Mouse (Mus musculus): ENCODE measurements around the gene Atxn7l3. TPM values are rescaled to one million over a fixed set of nuclear protein-coding genes. Genes with fewer than 3 reads are reported as not detected.

The Atxn7l3 gene
- total RNA-seq, 1 experiment from 2014 or later: 24.4 TPM

DNA sequence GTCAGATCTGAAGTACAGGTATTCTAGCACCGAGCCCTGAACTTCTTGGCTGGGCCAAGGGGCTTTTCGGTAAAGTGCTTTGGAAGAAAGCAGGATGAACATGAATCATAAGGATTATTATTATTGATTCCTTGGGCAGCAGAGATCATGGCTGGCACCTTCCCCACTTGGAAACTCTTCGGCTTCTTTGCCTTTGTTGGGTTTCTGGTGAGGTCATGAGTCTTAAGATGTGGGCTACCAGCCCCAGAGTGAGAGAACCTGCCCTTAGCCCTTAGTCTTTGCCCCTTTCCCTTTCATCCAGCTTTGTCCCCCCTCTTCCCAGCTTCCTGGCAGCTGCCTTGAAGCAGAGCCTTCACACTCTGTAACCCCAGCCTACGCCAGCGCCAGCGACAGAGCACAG is 25.5 kb upstream of the Atxn7l3 start:
- ATAC-seq (replicated peaks in 1 of 2; ENCODE audit: insufficient read depth in 1 of 2, low FRiP score in 2 of 2, low TSS enrichment in 1 of 2, low read depth in 1 of 2, poor library complexity in 2 of 2, severe bottlenecking in 2 of 2): no peak

DNA sequence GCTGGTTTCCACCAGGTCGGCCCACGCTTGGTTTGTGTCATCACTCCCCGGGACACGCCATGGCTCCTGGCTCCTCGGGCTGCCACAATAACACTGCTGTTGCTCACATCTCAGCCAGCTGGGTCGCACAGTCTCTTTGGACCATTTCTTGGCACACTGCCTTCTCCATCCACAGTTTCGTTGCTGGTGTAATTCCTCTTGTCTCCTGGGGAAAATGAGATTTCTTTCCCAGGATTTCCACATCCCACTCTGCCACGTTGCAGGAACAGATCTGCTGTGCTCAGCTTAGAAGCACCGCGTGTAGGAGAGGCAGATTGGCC is 24.2 kb upstream of the Atxn7l3 start:
- no peak for ATAC-seq (replicated peaks in 1 of 2; ENCODE audit: insufficient read depth in 1 of 2, low FRiP score in 2 of 2, low TSS enrichment in 1 of 2, low read depth in 1 of 2, poor library complexity in 2 of 2, severe bottlenecking in 2 of 2)

DNA sequence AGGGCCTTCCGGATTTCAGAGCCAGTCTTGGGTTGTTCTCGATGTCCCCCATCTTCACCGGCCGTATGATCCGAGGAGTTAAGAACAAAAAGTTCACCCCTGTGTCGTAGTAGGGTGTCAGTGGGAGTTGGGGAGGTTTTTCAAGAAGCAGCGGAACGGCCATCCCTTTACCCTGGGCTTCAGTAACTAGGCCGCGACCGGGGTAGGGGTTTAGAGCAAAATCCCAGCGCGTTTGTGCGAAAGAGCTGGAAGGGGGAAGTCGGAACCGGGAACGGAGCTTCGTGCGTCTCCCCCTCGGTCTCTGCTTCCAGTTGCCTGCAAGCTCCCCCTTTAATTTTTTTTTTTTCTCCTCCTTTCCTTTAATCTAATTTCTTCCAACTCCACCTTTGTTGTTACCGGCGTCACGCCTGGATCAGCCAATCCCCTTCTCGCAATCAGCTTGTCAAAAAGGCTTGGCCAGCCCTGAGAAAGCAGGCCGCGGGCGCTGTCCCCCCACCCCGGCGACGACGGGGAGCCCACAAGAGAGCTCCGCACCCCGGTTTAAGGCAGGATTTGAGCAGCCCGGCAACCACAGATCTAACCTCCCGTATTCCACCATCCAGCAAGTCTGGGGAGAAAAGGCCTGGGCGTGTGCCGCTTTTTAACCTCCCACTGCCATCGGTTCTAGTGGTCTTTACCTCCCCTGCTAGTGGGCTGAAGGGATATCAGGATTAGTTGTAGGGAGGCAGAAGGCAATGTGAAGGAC is 23.7 kb upstream of the Atxn7l3 start:
- peak; percentile 19 to 50 for ATAC-seq (replicated peaks in 1 of 2; ENCODE audit: insufficient read depth in 1 of 2, low FRiP score in 2 of 2, low TSS enrichment in 1 of 2, low read depth in 1 of 2, poor library complexity in 2 of 2, severe bottlenecking in 2 of 2)

DNA sequence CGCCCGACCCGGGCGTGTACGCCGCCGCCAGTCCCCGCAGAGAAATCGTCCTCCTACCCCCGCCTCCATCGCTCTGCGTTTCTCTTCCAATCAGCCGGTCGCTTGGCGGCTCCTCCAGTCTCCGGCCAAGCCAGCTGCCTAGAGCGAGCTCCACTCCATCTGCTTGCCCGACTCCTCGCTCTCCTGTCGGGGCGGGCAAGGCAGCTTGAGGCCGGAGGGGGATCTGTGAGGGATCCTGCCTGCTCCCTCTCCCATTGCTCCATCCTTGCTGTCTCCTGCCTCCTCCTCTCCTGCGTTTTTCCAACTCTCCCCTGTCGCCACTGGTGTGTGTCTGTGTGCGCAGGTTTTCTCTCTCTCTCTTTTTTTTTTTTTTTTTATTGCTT is 23.0 kb upstream of the Atxn7l3 start, which contains the start of gene Ubtf:
Ubtf (minus strand) TSS at position 333 of the 383 bp plus-strand sequence.
- ATAC-seq (replicated peaks in 1 of 2; ENCODE audit: insufficient read depth in 1 of 2, low FRiP score in 2 of 2, low TSS enrichment in 1 of 2, low read depth in 1 of 2, poor library complexity in 2 of 2, severe bottlenecking in 2 of 2): peak; percentile 43 to 63; a peak in 3 of 4 replicates

DNA sequence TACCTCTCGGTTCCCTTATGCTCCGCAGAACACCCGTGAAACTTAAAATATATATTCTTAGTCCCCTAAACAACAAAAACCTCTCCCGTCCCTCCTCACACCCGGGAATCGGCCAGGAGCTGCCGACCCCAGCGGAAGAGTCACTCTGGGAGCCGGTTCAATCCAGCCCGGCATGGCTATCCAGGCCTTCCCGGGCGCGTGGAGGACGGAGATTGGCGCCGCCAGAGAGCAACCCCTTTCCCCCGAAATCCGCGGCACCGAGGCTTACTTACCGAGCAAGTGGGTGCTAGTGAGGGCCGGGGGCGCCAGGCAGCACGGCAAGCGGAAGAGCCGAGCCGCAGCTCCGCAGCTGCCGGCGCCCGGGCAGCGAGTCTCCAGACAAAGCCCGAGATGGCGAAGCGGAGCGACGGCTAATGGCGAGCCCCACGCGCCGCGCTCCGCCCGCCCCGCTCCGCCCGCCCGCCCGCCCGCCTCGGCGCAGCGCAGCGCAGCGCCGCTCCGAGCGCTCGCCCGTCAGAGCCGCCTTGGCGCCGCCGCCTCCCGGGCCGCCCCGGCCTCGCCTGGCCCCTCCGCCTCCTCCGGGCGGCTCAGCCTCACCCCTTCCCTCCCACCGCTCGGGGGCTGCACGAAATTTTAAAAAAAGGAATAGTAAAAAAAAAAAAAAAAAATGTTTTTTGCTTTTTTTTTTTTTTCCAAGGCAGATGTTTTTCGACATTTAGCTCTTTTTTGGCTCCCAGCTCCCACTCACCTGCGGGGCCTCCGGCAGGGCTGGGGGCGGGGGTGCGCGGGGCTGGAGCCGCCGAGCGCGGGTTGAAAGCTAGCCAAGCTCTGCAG is 22.4 kb upstream of the Atxn7l3 start:
- ATAC-seq (replicated peaks in 1 of 2; ENCODE audit: insufficient read depth in 1 of 2, low FRiP score in 2 of 2, low TSS enrichment in 1 of 2, low read depth in 1 of 2, poor library complexity in 2 of 2, severe bottlenecking in 2 of 2): no peak

DNA sequence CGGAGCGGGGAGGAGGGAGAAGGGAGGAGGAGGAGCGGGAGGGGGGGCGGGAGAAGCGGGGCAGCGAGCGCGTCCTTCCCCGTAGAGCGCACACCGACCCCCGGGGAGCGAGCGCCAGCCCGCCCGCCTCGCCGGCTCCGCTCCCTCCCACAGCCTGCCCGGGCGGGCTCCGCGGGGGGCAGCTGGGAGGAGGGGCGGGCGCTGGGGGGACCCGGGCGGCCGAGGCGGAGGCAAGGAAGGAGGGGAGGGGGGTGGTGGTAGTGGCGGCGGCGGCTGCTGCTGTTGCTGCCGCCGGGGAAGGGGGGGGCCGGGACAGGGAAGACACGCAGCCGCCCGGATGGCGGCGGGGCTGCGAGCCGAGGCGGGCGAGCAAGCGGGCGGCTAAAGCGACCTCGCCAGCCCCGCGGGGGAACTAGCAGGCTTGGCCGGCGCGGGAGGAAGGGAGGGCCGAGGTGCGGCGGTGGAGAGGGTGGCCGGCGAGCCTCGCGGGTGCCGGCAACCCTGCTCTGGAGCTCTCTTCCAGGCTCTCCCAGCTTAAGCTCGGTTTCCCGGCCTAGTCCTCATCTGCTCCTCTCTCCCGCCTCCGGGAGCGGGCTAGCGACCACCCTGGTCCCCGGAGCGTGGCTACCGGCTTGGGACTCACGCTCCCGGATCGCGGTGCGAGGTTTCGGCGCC is 21.6 kb upstream of the Atxn7l3 start:
- ATAC-seq (replicated peaks in 1 of 2; ENCODE audit: insufficient read depth in 1 of 2, low FRiP score in 2 of 2, low TSS enrichment in 1 of 2, low read depth in 1 of 2, poor library complexity in 2 of 2, severe bottlenecking in 2 of 2): no peak

DNA sequence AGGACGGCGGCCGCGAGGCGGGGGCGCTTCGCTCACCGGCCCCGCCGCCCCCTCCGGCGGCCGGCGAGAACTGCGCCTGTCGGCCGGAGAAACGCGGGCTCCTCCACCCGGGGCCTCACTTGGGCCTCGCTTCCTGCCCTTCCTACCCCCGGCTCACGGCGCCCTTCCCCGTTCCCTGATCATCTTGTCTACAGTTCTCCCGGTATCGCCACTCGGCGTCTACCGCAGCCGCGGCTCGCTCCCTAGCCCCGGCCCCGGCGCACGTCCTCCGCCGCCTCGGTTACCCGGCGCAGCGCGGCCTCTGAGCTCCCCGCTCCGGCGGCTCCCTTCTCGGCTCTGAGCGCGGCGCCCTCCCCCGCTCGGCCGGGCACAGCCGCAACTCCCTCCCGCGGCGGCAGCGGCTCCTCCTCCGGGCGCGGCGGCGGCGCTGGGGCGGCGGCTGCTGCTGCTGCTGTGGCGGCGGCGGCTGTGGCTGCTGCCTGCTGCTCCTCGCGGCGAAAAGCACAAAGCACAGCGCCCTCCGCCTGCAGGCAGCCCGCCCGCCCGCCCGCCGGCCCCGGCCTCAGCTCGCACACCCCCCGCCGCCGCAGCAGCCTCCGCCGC is 21.0 kb upstream of the Atxn7l3 start:
- no peak for ATAC-seq (replicated peaks in 1 of 2; ENCODE audit: insufficient read depth in 1 of 2, low FRiP score in 2 of 2, low TSS enrichment in 1 of 2, low read depth in 1 of 2, poor library complexity in 2 of 2, severe bottlenecking in 2 of 2)

DNA sequence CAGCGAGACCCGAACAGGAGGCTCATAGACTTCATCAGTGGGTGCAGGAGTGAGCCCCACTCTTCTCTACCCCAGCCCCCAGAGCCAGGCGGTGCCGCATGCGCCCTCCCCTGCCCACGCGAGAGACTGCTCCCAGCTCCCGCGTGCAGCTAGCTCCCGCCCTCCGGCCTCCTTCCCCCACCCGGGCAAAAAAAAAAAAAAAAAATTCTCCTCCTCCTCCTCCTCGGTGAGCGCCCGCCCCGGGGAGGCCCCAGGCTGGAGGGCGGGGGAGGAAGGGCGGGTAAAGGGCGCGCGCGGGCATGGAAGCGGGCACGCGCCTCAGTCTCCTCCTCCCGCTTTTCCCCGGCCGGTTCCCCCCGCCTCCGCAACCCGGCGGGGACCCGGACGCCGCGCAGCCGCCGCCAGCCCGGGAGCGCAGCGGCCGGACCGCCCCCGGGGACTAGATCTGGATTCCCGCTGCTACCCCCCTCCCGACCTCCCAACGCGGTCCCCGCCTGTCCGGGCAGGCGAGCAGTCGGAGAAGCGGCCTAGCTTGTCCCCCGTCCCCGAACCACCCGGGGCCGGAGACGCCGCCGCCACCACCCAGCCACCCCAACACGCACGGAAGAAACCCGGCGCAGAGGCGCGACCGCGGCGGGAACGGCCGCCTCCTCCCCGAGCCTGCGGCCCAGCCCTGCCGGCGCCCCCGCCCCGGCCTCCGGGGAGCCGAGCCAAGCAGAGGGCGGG is 20.3 kb upstream of the Atxn7l3 start:
- peak; percentile 20 to 49; a peak in 2 of 4 replicates for ATAC-seq (replicated peaks in 1 of 2; ENCODE audit: insufficient read depth in 1 of 2, low FRiP score in 2 of 2, low TSS enrichment in 1 of 2, low read depth in 1 of 2, poor library complexity in 2 of 2, severe bottlenecking in 2 of 2)

DNA sequence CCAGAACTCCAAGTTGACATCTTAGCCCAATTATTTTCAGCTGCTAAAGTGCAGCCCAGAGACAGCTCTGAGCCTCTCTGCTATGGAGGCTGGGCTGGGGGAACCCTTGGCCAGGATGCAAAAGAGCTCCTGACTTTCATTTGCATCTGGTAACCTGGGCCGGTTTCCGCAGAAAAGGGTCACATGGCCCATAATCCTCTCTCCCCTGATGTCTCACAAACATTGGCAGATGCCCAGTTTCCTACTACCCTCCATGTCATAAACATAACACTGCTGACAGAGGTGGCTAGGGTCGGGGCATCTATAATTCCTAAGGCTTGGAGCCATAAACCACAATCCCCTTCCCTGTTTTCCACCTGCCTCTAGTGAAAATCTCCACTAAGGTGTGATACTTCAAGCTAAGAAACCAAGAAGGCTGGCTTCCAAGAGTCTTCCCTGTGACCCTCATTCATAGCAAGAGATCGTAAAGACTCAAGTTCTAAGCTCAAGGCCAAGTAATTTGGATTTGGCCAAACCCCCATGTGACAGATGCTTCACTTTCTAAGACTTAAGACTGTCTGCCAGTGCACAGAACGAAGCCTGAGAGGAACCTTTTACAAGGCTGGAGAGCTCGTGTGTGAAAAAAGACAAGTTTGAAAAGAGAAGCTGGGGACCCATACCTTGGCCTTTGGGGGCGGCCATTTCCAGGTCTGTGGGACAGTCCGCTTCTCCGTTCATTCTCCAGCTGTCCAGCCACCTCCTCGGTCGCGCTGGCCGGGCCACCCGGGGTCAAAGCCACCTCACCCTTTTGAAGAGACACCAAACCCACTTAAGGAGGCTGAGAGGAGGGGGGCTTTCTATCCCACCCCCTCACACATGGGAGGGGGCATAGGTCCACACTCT is 19.5 kb upstream of the Atxn7l3 start:
- ATAC-seq (replicated peaks in 1 of 2; ENCODE audit: insufficient read depth in 1 of 2, low FRiP score in 2 of 2, low TSS enrichment in 1 of 2, low read depth in 1 of 2, poor library complexity in 2 of 2, severe bottlenecking in 2 of 2): no peak

DNA sequence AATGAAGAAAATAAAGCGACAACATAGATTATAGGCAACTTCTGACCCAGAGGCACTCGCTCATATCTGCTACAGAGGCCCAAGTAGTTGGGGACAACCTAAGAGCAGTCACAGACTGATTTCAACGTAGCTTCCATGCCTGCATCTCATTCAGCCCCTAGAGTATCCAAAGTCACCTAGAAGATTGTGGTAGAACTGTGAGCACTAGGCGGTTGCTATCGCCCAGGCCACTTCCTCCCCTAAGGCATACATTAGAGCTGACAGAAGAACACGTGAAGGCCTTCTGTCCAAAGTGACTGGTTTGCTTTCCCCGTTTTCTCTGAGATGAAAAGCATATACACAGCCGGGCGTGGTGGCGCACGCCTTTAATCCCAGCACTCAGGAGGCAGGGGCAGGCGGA is 17.9 kb upstream of the Atxn7l3 start:
- ATAC-seq (replicated peaks in 1 of 2; ENCODE audit: insufficient read depth in 1 of 2, low FRiP score in 2 of 2, low TSS enrichment in 1 of 2, low read depth in 1 of 2, poor library complexity in 2 of 2, severe bottlenecking in 2 of 2): no peak

DNA sequence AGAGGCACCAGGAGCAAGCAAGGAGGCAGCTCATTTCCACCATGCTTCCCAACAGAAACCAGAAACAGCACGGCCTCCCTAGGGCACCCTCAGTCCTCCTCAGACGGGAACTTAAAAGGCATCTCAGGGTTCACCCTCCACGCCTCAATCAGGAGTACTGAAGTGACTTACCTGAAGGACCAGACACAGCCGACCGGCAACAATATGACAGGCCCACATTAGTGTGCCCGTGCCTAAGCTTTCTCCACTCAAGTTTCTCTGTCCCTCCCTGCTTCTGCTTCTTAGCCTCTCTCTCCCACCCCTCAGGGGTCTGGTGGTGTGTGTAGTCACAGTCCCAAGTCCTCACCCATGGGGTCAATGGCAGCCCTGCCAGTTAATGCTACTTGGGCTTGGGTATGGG is 16.2 kb upstream of the Atxn7l3 start:
- no peak for ATAC-seq (replicated peaks in 1 of 2; ENCODE audit: insufficient read depth in 1 of 2, low FRiP score in 2 of 2, low TSS enrichment in 1 of 2, low read depth in 1 of 2, poor library complexity in 2 of 2, severe bottlenecking in 2 of 2)

DNA sequence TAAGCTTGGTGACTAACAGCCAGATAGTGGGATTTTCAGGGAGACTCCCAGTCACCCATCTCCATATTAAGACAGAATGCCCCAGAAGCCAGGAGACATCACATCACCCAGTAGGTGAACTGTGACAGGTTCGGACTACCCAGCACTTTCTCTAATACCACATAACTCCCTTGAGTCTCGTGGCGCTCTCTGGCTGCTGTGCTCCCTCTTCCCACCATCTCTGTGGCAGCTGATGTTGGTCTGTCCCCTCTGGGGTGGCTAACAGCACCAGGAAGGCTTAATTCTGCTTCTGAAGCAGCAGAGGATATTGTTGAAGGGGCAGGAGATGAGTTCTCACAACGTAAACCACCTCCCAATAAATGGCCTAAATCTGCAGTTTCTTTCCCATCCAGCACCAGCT is 15.5 kb upstream of the Atxn7l3 start:
- ATAC-seq (replicated peaks in 1 of 2; ENCODE audit: insufficient read depth in 1 of 2, low FRiP score in 2 of 2, low TSS enrichment in 1 of 2, low read depth in 1 of 2, poor library complexity in 2 of 2, severe bottlenecking in 2 of 2): no peak

DNA sequence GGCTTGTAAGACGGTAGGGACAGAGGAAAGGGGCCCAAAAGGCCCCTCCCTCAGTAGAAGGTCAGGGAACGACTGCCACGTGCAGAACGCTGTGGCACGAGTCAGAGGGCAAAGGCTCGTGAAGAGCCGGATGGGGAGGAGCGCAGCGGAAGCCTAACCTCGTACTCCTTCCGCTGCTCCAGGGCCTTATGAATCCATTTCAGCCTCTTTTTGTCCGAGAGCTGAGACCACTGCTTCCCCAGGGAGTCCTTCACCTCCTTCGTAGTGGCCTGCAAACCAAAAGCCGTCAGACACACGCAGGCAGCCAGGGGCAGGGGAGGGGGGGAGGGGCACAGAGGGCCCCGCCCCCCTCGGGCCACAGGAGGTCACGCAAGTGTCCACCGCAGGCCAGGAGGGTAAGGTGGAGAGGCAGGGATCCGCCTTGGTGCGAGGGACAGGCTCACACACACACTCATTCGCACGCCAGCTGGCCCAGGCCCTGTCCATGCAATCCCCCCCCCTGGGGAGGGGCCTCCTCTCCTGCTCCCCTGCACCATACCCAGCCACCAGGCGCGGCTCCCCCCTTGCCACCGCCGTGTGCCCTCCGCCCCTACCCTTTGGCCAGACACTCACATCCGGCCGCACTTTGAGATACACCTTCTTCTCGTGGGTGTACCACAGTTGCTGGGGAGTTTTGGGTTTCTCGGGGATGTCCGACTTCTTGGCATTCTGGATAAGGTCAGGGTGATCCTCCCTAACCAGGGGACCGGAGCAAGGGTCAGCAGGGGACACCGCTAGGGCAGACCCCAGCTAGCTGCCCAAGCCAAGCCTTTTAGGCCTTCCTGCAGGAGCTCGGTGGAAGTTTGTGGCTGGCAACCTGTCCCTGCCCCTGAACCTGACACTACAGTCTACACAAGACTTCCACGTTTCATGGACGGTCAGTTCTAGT is 14.6 kb upstream of the Atxn7l3 start:
- no peak for ATAC-seq (replicated peaks in 1 of 2; ENCODE audit: insufficient read depth in 1 of 2, low FRiP score in 2 of 2, low TSS enrichment in 1 of 2, low read depth in 1 of 2, poor library complexity in 2 of 2, severe bottlenecking in 2 of 2)

DNA sequence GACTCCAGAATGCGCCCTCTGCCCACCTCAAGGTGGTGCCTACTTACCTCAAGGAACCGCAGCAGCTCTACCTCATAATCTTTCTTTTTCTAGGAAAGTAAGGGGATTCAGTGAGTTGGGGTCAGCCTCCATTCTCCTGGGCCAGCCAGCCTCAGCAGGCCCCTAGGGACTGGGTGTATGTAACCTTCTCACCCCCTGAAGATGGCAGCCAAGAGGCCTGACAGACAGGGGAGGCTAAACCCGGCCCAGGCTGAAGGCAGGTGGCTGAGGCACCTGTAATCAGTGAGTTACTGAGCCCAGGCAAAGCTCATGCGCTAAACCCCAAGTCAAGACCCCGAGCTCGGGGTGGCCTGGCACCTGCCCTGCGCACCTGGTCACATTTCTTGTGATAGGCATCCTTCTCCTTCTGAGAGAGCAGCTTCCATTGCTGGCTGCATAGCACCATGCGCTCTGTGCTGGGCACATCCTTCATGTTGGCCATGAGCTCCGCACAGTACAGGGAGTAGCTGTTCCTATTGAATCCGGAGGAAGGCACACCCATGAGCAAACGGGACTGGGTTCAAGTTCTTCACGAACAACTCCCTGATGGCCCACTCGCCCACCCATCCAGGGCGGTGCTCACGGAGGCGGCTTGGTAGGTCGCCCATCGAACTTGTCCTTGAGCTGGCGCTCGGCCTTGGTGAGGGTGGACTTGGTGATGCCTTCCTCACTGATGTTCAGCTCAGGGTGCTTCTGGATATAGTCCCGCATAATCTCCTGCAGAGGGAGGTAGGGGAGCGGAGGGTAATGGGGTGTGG is 13.6 kb upstream of the Atxn7l3 start:
- no peak for ATAC-seq (replicated peaks in 1 of 2; ENCODE audit: insufficient read depth in 1 of 2, low FRiP score in 2 of 2, low TSS enrichment in 1 of 2, low read depth in 1 of 2, poor library complexity in 2 of 2, severe bottlenecking in 2 of 2)

DNA sequence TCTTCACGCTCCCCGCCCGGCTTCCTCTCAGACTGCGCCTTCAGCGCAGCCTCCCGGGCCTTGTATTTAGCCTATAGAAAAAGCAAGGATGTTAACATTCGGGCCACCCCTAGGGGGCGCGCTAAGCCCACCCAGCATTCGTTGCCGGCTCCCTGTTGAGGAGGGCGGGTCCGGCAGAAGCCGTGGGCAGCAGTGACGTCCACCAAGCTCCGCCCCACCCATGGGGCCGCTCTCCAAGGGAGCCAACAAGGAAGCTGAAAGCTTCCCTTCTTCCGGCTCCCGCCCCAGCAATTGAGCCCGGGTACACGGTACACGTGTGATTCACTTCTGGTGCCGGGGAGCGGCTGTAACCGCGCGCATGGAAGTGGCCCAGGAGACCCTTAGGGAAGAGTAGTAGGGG is 12.5 kb upstream of the Atxn7l3 start:
- peak; percentile 95 to 96 for ATAC-seq (replicated peaks in 1 of 2; ENCODE audit: insufficient read depth in 1 of 2, low FRiP score in 2 of 2, low TSS enrichment in 1 of 2, low read depth in 1 of 2, poor library complexity in 2 of 2, severe bottlenecking in 2 of 2)
